In genomic region chr7:74497203-74497602, GRCm38 (mm10) we compare ENCODE assay signal across 20 mouse cellular contexts. TPM values are rescaled to one million over a fixed set of nuclear protein-coding genes. Genes with fewer than 3 reads are reported as not detected.
DNase-seq lines count a peak whose midpoint lies in the region; ATAC-seq and TF ChIP-seq lines count a peak whose summit lies in the region.
"Had no signal": no experiment of that assay in that cellular context is flagged by ENCODE, and none has a peak within 500 bp of the region (broad histone marks: within the 10 kb centered on the region; RNA-seq: fewer than 3 reads in every experiment).

No protein-coding gene starts in this region.

- H3K4me3 ChIP-seq in liver, adult 2 months (ENCODE audit: insufficient read depth, low read depth, low read length): no peak overlapping the region
- H3K4me3 ChIP-seq in liver, embryonic 12.5 days: no peak overlapping the region
- H3K4me3 ChIP-seq: forebrain, embryonic 12.5 days; heart, embryonic 13.5 days; liver, embryonic 13.5 days; midbrain, embryonic 13.5 days; stomach, embryonic 15.5 days had no signal

- DNase-seq in liver, adult 2 months (ENCODE audit: extremely low read depth, low read depth, low spot score): peak; percentile 26
- DNase-seq in NIH3T3 (ENCODE audit: low read depth): peak; percentile 10
- DNase-seq in thymus, postnatal 25 days: peak; percentile 22
- DNase-seq in layer of hippocampus, postnatal 10 days (ENCODE audit: low spot score in 2 of 2): no peak
- no peak for DNase-seq in frontal cortex, postnatal 25 days (ENCODE audit: low spot score in 2 of 2)
- DNase-seq in right cerebral cortex, postnatal 4 days: no peak
- DNase-seq: adrenal gland, postnatal 10 days; cerebellum, adult 9-11 months; embryo, embryonic 11 days; heart, postnatal 4 days; kidney, postnatal 10 days; liver, embryonic 13.5 days; lung, postnatal 10 days had no signal

- no peak for TF ChIP-seq POLR2A in liver, adult 2 months (IDR thresholded peaks at IDR 0.05; ENCODE audit: extremely low read depth, insufficient read depth, low read length)

- H3K4me2 ChIP-seq in liver, embryonic 12.5 days: no peak overlapping the region
- H3K4me2 ChIP-seq: forebrain, embryonic 12.5 days; heart, embryonic 13.5 days; liver, embryonic 13.5 days; midbrain, embryonic 13.5 days; stomach, embryonic 15.5 days had no signal

- no peaks in the 10 kb centered on the region for H3K79me2 ChIP-seq in liver, adult 2 months (ENCODE audit: control insufficient read depth, insufficient read depth, low read length)

- TF ChIP-seq CTCF in liver, adult 2 months (IDR thresholded peaks at IDR 0.05; ENCODE audit: low read depth, low read length): no peak

- no peak for ATAC-seq in liver, embryonic 12.5 days
- ATAC-seq in inflammation-experienced regulatory T-cells, adult 6 months: peak; percentile 37
- ATAC-seq: intestine, postnatal 0 days; midbrain, embryonic 13.5 days had no signal

- H3K9ac ChIP-seq in liver, adult 2 months (ENCODE audit: low read depth, low read length): no peak overlapping the region
- no peak overlapping the region for H3K9ac ChIP-seq in liver, embryonic 12.5 days
- H3K9ac ChIP-seq: forebrain, embryonic 12.5 days; heart, embryonic 13.5 days; liver, embryonic 13.5 days; midbrain, embryonic 13.5 days; stomach, embryonic 15.5 days had no signal

- no peaks in the 10 kb centered on the region for H3K9me3 ChIP-seq in liver, embryonic 12.5 days (replicated peaks)
- H3K9me3 ChIP-seq: forebrain, embryonic 12.5 days; heart, embryonic 13.5 days; liver, embryonic 13.5 days; midbrain, embryonic 13.5 days; stomach, embryonic 15.5 days had no signal

- 74% methylated on average over 2 of the region's 2 CpGs for WGBS in liver, adult 2 months
- 17% methylated on average over 2 of the region's 2 CpGs for WGBS in liver, embryonic 12.5 days (ENCODE audit: insufficient replicate concordance)

- H3K36me3 ChIP-seq in liver, adult 2 months (ENCODE audit: control insufficient read depth, insufficient read depth, low read length): no peaks in the 10 kb centered on the region
- no peaks in the 10 kb centered on the region for H3K36me3 ChIP-seq in liver, embryonic 12.5 days
- H3K36me3 ChIP-seq: forebrain, embryonic 12.5 days; heart, embryonic 13.5 days; liver, embryonic 13.5 days; midbrain, embryonic 13.5 days; stomach, embryonic 15.5 days had no signal

- H3K27ac ChIP-seq in liver, adult 2 months (replicated peaks; ENCODE audit: insufficient read depth, low read depth, low read length): no peak overlapping the region
- no peak overlapping the region for H3K27ac ChIP-seq in liver, embryonic 12.5 days
- H3K27ac ChIP-seq: forebrain, embryonic 12.5 days; heart, embryonic 13.5 days; liver, embryonic 13.5 days; midbrain, embryonic 13.5 days; stomach, embryonic 15.5 days had no signal

- H3K27me3 ChIP-seq in liver, adult 2 months (ENCODE audit: control insufficient read depth, insufficient read depth, low read length): no peaks in the 10 kb centered on the region
- no peaks in the 10 kb centered on the region for H3K27me3 ChIP-seq in liver, embryonic 12.5 days (replicated peaks)
- H3K27me3 ChIP-seq: heart, embryonic 13.5 days; liver, embryonic 13.5 days; stomach, embryonic 15.5 days had no signal

- H3K4me1 ChIP-seq in liver, adult 2 months (ENCODE audit: control insufficient read depth, insufficient read depth, low read length): no peaks in the 10 kb centered on the region; the same call in 1 of the 2 replicates
- no peaks in the 10 kb centered on the region for H3K4me1 ChIP-seq in liver, embryonic 12.5 days
- H3K4me1 ChIP-seq: heart, embryonic 13.5 days; liver, embryonic 13.5 days; midbrain, embryonic 13.5 days; stomach, embryonic 15.5 days had no signal

RNA-seq across cellular contexts. Expression of gene Slco3a1, which starts 57.4 kb away (rescaled TPM):
- 2.1 TPM in 2 replicates for total RNA-seq in liver, adult 2 months (2014; rRNA removed)
- 4.3 and 4.6 TPM in 2 replicates for polyA plus RNA-seq in liver, adult 2 months (2012; rRNA removed)
- 2.1 and 2.8 TPM in 2 replicates for polyA plus RNA-seq in liver, embryonic 12.5 days (2016; fragmentation: Nextera tagmentation; extraction: Ambion mirVana)
- polyA plus RNA-seq in inflammation-experienced regulatory T-cells, adult 6 months (2017; shearing (Covaris generic)): 10 to 100 TPM; 16.2 to 19.3 (median 17.5) TPM
- total RNA-seq in layer of hippocampus, postnatal 10 days (2021): 10 to 100 TPM; 65.6 to 66.6 TPM

Comparison
In these comparisons a context has a peak if more than half of its experiments do, and no peak if none do; other contexts are left out.
1. DNase-seq: peak in liver, adult 2 months (single experiment), NIH3T3 (single experiment) and thymus, postnatal 25 days (single experiment); none in layer of hippocampus, postnatal 10 days (0 of 2), frontal cortex, postnatal 25 days (0 of 2) and right cerebral cortex, postnatal 4 days (single experiment).